Mouse (Mus musculus) CH12.LX (cell line): ENCODE results near the gene Cfap97d1. TPM values are rescaled to one million over a fixed set of nuclear protein-coding genes. Genes with fewer than 3 reads are reported as not detected.

ENCODE experiments used
- DNase-seq: peaks from one replicate; pipeline ENCODE4 v3.0.0-alpha.2; 2013; ENCODE audit errors: extremely low read depth
- H3K27ac ChIP-seq: 2 replicates; pipeline ENCODE4 v1.5.1; 2012; ENCODE audit warnings: low read depth, mild to moderate bottlenecking, control low read depth, moderate library complexity; ENCODE audit not compliant: insufficient read depth
- H3K27me3 ChIP-seq: replicated peaks from 2 replicates; pipeline ENCODE3; 2012; ENCODE audit warnings: inconsistent platforms
- H3K36me3 ChIP-seq, 2 experiments: replicated peaks in 1 of 2; 2 replicates each; pipeline versions ENCODE3 to v1.6.1; 2012; ENCODE audit warnings: inconsistent platforms in 1 of 2, low read length in 1 of 2, mild to moderate bottlenecking in 1 of 2, mixed read lengths in 1 of 2, moderate library complexity in 1 of 2; ENCODE audit not compliant: control insufficient read depth in 1 of 2, insufficient read depth in 1 of 2
- H3K4me1 ChIP-seq, 2 experiments: 2 replicates each; pipeline ENCODE4 v1.6.1; 2012; ENCODE audit warnings: inconsistent platforms in 1 of 2, moderate library complexity in 1 of 2; ENCODE audit not compliant: insufficient read depth in 2 of 2, control insufficient read depth in 1 of 2
- H3K4me2 ChIP-seq: 2 replicates; pipeline ENCODE4 v1.6.1; 2012; ENCODE audit warnings: low read depth, mild to moderate bottlenecking, control low read depth; ENCODE audit not compliant: poor library complexity, insufficient read depth, severe bottlenecking
- H3K4me3 ChIP-seq, 3 experiments: fragments of 150-350 bp in 1 of 3; sonication (generic) in 1 of 3; replicated peaks in 1 of 3; 2 replicates each; pipeline versions ENCODE3 to v1.5.1; 2011 to 2012; ENCODE audit warnings: low read depth in 2 of 3, low read length in 2 of 3, mild to moderate bottlenecking in 2 of 3, moderate library complexity in 2 of 3, control low read depth in 1 of 3, improper control_type of control experiment in 1 of 3, inconsistent platforms in 1 of 3, mixed read lengths in 1 of 3; ENCODE audit not compliant: poor library complexity in 1 of 3
- H3K79me2 ChIP-seq: replicated peaks from 2 replicates; pipeline ENCODE4 v1.6.1; 2012; ENCODE audit warnings: mild to moderate bottlenecking, moderate library complexity; ENCODE audit not compliant: control insufficient read depth, poor library complexity, insufficient read depth, severe bottlenecking; ENCODE audit errors: extremely low read depth
- H3K9ac ChIP-seq: 2 replicates; pipeline ENCODE4 v1.6.1; 2012; ENCODE audit warnings: low read depth, mild to moderate bottlenecking, control low read depth, moderate library complexity; ENCODE audit not compliant: insufficient read depth
- H3K9me3 ChIP-seq: replicated peaks from 2 replicates; pipeline ENCODE3; 2012; ENCODE audit warnings: low read length, inconsistent platforms, mixed read lengths
- BHLHE40 ChIP-seq: IDR thresholded peaks from 2 replicates; pipeline ENCODE4 v1.6.1; 2011; ENCODE audit warnings: mild to moderate bottlenecking, low read depth, low read length, improper control_type of control experiment
- CHD1 ChIP-seq: IDR thresholded peaks from 2 replicates; pipeline ENCODE4 v1.6.1; 2012; ENCODE audit warnings: low read depth, low read length, improper control_type of control experiment, inconsistent platforms
- CTCF ChIP-seq, 2 experiments: IDR thresholded peaks in 1 of 2; conservative IDR thresholded peaks in 1 of 2; 2 replicates each; pipeline ENCODE4 v1.5.1; 2011 to 2012; ENCODE audit warnings: low read depth in 2 of 2, low read length in 2 of 2, improper control_type of control experiment in 1 of 2, inconsistent platforms in 1 of 2, mild to moderate bottlenecking in 1 of 2, moderate library complexity in 1 of 2
- E2F4 ChIP-seq: IDR thresholded peaks from 2 replicates; pipeline ENCODE4 v1.6.1; 2011; ENCODE audit warnings: low read depth, low read length, improper control_type of control experiment; ENCODE audit not compliant: insufficient replicate concordance
- ELF1 ChIP-seq: IDR thresholded peaks from 2 replicates; pipeline ENCODE4 v1.6.1; 2014; ENCODE audit warnings: low read depth, mild to moderate bottlenecking, inconsistent platforms, low read length, improper control_type of control experiment
- EP300 ChIP-seq: IDR thresholded peaks from 2 replicates; pipeline ENCODE4 v1.6.1; 2011; ENCODE audit warnings: low read length, improper control_type of control experiment
- ETS1 ChIP-seq: conservative IDR thresholded peaks from 2 replicates; pipeline ENCODE4 v1.6.1; 2012; ENCODE audit warnings: low read depth, mild to moderate bottlenecking, inconsistent platforms, low read length, improper control_type of control experiment, moderate library complexity
- GABPA ChIP-seq: IDR thresholded peaks from 2 replicates; pipeline ENCODE4 v1.6.1; 2012; ENCODE audit warnings: low read depth, low read length, improper control_type of control experiment, inconsistent platforms; ENCODE audit not compliant: insufficient replicate concordance
- HCFC1 ChIP-seq: IDR thresholded peaks from 2 replicates; pipeline ENCODE4 v1.6.1; 2012; ENCODE audit warnings: low read depth, mild to moderate bottlenecking, inconsistent platforms, low read length, improper control_type of control experiment
- IRF4 ChIP-seq: IDR thresholded peaks from 2 replicates; pipeline ENCODE4 v1.6.1; 2014; ENCODE audit warnings: low read depth, mild to moderate bottlenecking, inconsistent platforms, low read length, improper control_type of control experiment
- JUN ChIP-seq: IDR thresholded peaks from 2 replicates; pipeline ENCODE4 v1.6.1; 2011; ENCODE audit warnings: low read depth, mild to moderate bottlenecking, low read length, improper control_type of control experiment, moderate library complexity; ENCODE audit not compliant: insufficient read depth
- JUND ChIP-seq: conservative IDR thresholded peaks from 2 replicates; pipeline ENCODE4 v1.6.1; 2011; ENCODE audit warnings: low read depth, low read length, improper control_type of control experiment
- KAT2A ChIP-seq: IDR thresholded peaks from 2 replicates; pipeline ENCODE4 v1.6.1; 2012; ENCODE audit warnings: low read length, improper control_type of control experiment, inconsistent platforms; ENCODE audit not compliant: insufficient replicate concordance
- MAFK ChIP-seq: IDR thresholded peaks from 2 replicates; pipeline ENCODE4 v1.6.1; 2011; ENCODE audit warnings: low read length, improper control_type of control experiment; ENCODE audit not compliant: insufficient replicate concordance
- MAX ChIP-seq: IDR thresholded peaks from 2 replicates; pipeline ENCODE4 v1.6.1; 2011; ENCODE audit warnings: low read length, improper control_type of control experiment
- MAZ ChIP-seq: IDR thresholded peaks from 2 replicates; pipeline ENCODE4 v1.6.1; 2012; ENCODE audit warnings: low read depth, mild to moderate bottlenecking, inconsistent platforms, low read length, improper control_type of control experiment, moderate library complexity
- MEF2A ChIP-seq: IDR thresholded peaks from 2 replicates; pipeline ENCODE4 v1.6.1; 2014; ENCODE audit warnings: low read depth, mild to moderate bottlenecking, inconsistent platforms, low read length, improper control_type of control experiment, borderline replicate concordance
- MXI1 ChIP-seq: IDR thresholded peaks from 2 replicates; pipeline ENCODE4 v1.6.1; 2011; ENCODE audit warnings: mild to moderate bottlenecking, low read depth, low read length, improper control_type of control experiment
- MYC ChIP-seq: IDR thresholded peaks from 2 replicates; pipeline ENCODE4 v1.6.1; 2011; ENCODE audit warnings: low read depth, mild to moderate bottlenecking, improper control_type of control experiment, low read length
- NELFE ChIP-seq: IDR thresholded peaks from 2 replicates; pipeline ENCODE4 v1.6.1; 2011; ENCODE audit warnings: low read depth, low read length, improper control_type of control experiment
- NRF1 ChIP-seq: IDR thresholded peaks from 2 replicates; pipeline ENCODE4 v1.6.1; 2014; ENCODE audit warnings: low read depth, mild to moderate bottlenecking, inconsistent platforms, low read length, improper control_type of control experiment, moderate library complexity
- PAX5 ChIP-seq: IDR thresholded peaks from 2 replicates; pipeline ENCODE4 v1.6.1; 2012; ENCODE audit warnings: low read length, inconsistent platforms, mixed read lengths
- POLR2A ChIP-seq: IDR thresholded peaks from 2 replicates; pipeline ENCODE4 v1.6.1; 2011; ENCODE audit warnings: low read depth, mild to moderate bottlenecking, improper control_type of control experiment, low read length
- POLR2AphosphoS2 ChIP-seq: IDR thresholded peaks from 2 replicates; pipeline ENCODE4 v1.6.1; 2011; ENCODE audit warnings: low read depth, low read length, improper control_type of control experiment
- RAD21 ChIP-seq: IDR thresholded peaks from 2 replicates; pipeline ENCODE4 v1.6.1; 2011; ENCODE audit warnings: low read depth, mild to moderate bottlenecking, low read length, improper control_type of control experiment, moderate library complexity
- RCOR1 ChIP-seq: conservative IDR thresholded peaks from 2 replicates; pipeline ENCODE4 v1.6.1; 2012; ENCODE audit warnings: low read depth, mild to moderate bottlenecking, inconsistent platforms, low read length, improper control_type of control experiment
- SIN3A ChIP-seq: IDR thresholded peaks from 2 replicates; pipeline ENCODE4 v1.6.1; 2012; ENCODE audit warnings: low read length, improper control_type of control experiment, inconsistent platforms
- SMC3 ChIP-seq: IDR thresholded peaks from 2 replicates; pipeline ENCODE4 v1.6.1; 2011; ENCODE audit warnings: low read depth, low read length, improper control_type of control experiment
- TBP ChIP-seq: conservative IDR thresholded peaks from 2 replicates; pipeline ENCODE4 v1.6.1; 2011; ENCODE audit warnings: low read depth, low read length, improper control_type of control experiment
- TCF12 ChIP-seq: IDR thresholded peaks from 2 replicates; pipeline ENCODE4 v1.6.1; 2014; ENCODE audit warnings: low read depth, mild to moderate bottlenecking, inconsistent platforms, low read length, improper control_type of control experiment
- UBTF ChIP-seq: IDR thresholded peaks from 2 replicates; pipeline ENCODE4 v1.6.1; 2012; ENCODE audit warnings: low read depth, mild to moderate bottlenecking, inconsistent platforms, low read length, improper control_type of control experiment, moderate library complexity
- USF1 ChIP-seq: IDR thresholded peaks from 2 replicates; pipeline ENCODE4 v1.6.1; 2014; ENCODE audit warnings: low read depth, mild to moderate bottlenecking, inconsistent platforms, low read length, improper control_type of control experiment
- USF2 ChIP-seq: conservative IDR thresholded peaks from 2 replicates; pipeline ENCODE4 v1.6.1; 2011; ENCODE audit warnings: low read depth, low read length, improper control_type of control experiment
- ZC3H11A ChIP-seq: IDR thresholded peaks from 2 replicates; pipeline ENCODE4 v1.6.1; 2012; ENCODE audit warnings: low read depth, mild to moderate bottlenecking, inconsistent platforms, low read length, improper control_type of control experiment
- ZKSCAN1 ChIP-seq: IDR thresholded peaks from 2 replicates; pipeline ENCODE4 v1.6.1; 2012; ENCODE audit warnings: low read depth, inconsistent platforms, low read length, improper control_type of control experiment, borderline replicate concordance
- ZMIZ1 ChIP-seq: IDR thresholded peaks from 2 replicates; pipeline ENCODE4 v1.6.1; 2012; ENCODE audit warnings: low read depth, mild to moderate bottlenecking, inconsistent platforms, low read length, improper control_type of control experiment
- dilution Hi-C: fragments of 300-500 bp; cut with MboI; formaldehyde crosslinking; loops from 2 replicates; pipeline ENCODE4 v1.14.3; 2020; ENCODE audit warnings: low sequenced_read_pairs; ENCODE audit not compliant: extremely low pct_unique_long_range_greater_than_20kb, extremely low pct_ligation_motif_present
- in situ Hi-C: fragments of 300-500 bp; cut with MboI; formaldehyde crosslinking; loops from 3 replicates; pipeline ENCODE4 v1.14.3; 2019; ENCODE audit warnings: low sequenced_read_pairs, low pct_ligation_motif_present, low pct_unique_long_range_greater_than_20kb, mixed read lengths
- polyA plus RNA-seq: library from polyadenylated mRNA; unstranded; fragments of >175 nt; gene quantifications from 2 replicates; pipeline ENCODE4 v1.2.1, GENCODE M21; 2012; ENCODE audit warnings: low read depth; ENCODE audit not compliant: insufficient read length
- total RNA-seq, 2 experiments: library from RNA; depleted of rRNA; stranded (reverse); fragments of 300-350 nt in 1 of 2; fragments of >200 nt in 1 of 2; gene quantifications; 2 replicates each; pipeline ENCODE4 v1.2.3; 2012 to 2014

Gene Cfap97d1
- total RNA-seq (2012; rRNA removed), result not detected in 2 replicates
- not detected in 2 replicates for total RNA-seq (2014; rRNA removed)
- polyA plus RNA-seq, result not detected in 2 replicates

- peaks cover 39% of the 10 kb centered on the region for H3K27me3 ChIP-seq
- in situ Hi-C loops, result no loop called here
- TF ChIP-seq ZC3H11A (no peak), MXI1 (peak; percentile 98), KAT2A (no peak), IRF4 (peak; percentile 57; the same call in 1 of the 2 replicates), HCFC1 (peak; percentile 50; the same call in 1 of the 2 replicates), SIN3A (peak; percentile 92), POLR2A (peak; percentile 72), USF2 (peak; percentile 89), TBP (no peak; the same call in 1 of the 2 replicates), CHD1 (no peak), NRF1 (peak; percentile 62), ZKSCAN1 (no peak), RCOR1 (no peak; the same call in 1 of the 2 replicates), ZMIZ1 (peak; percentile 94), SMC3 (no peak), USF1 (peak; percentile 95), MEF2A (peak; percentile 92), MYC (peak; percentile 72; the same call in 1 of the 2 replicates), PAX5 (peak; percentile 81; the same call in 1 of the 2 replicates), EP300 (0 out of 2 replicates have a peak, but pooled peaks have one; percentile 36), MAFK (no peak), POLR2AphosphoS2 (no peak), E2F4 (no peak), NELFE (peak; percentile 72), RAD21 (no peak), JUND (peak; percentile 32; the same call in 1 of the 2 replicates), GABPA (peak; percentile 65), ELF1 (peak; percentile 86), JUN (peak; percentile 80), BHLHE40 (peak; percentile 97), MAX (peak; percentile 91), ETS1 (peak; percentile 96), CTCF (conservative IDR thresholded peaks at IDR 0.05 in 1 of 2, IDR thresholded peaks at IDR 0.05 in 1 of 2; ENCODE audit: low read depth in 2 of 2, low read length in 2 of 2) (0 out of 4 replicates have a peak, but pooled peaks of 1 of the 2 experiments have one; percentile 13), MAZ (peak; percentile 44; the same call in 1 of the 2 replicates), UBTF (peak; percentile 83; the same call in 1 of the 2 replicates), TCF12 (peak; percentile 71)
These were observed at the start of gene Cfap97d1 for GRCm38 (mm10) chr11:101984054-101985025. Gene Cfap97d1 (plus strand): TSS chr11:101984279.

More at GRCm38 (mm10) chr11:101984054-101985025, at the start of gene Cfap97d1:
- H3K4me1 ChIP-seq, result peaks cover 14 to 40% of the 10 kb centered on the region in 2 experiments
- peak within 1 kb of the TSS; percentile 72 for H3K9ac ChIP-seq
- H3K4me3 ChIP-seq, result peak within 1 kb of the TSS; percentile 54 to 78 (median 57)
- peak within 1 kb of the TSS; percentile 83 for H3K4me2 ChIP-seq
- dilution Hi-C loops, result no loop called here
- H3K9me3 ChIP-seq, result no peaks in the 10 kb centered on the region
- H3K36me3 ChIP-seq, result peaks cover 19 to 33% of the 10 kb centered on the region in 2 experiments
- DNase-seq, result peak; percentile 99
- H3K27ac ChIP-seq, result peak within 1 kb of the TSS; percentile 44
- H3K79me2 ChIP-seq, result no peaks in the 10 kb centered on the region
